Mouse (Mus musculus) forebrain, embryonic 11.5 days (tissue): Measurements from ENCODE around the gene Dpp4. TPM values are rescaled to one million over a fixed set of nuclear protein-coding genes. Genes with fewer than 3 reads are reported as not detected.

Source experiments
- ATAC-seq: fragments of 200-750 bp; cut with Nextera tagmentation; replicated peaks from 2 replicates; pipeline ENCODE4 v1.8.0; 2017; ENCODE audit warnings: moderate TSS enrichment; ENCODE audit not compliant: low FRiP score
- DNase-seq: peaks from one replicate; pipeline ENCODE4 v3.0.0-alpha.2; 2017; ENCODE audit warnings: low spot score
- H3K27ac ChIP-seq: fragments of 300-500 bp; sonication (generic); 2 replicates; pipeline ENCODE4 v1.5.1; 2014; ENCODE audit warnings: low read depth, low read length
- H3K27me3 ChIP-seq: fragments of 300-500 bp; sonication (generic); 2 replicates; pipeline ENCODE4 v1.6.1; 2014; ENCODE audit warnings: mild to moderate bottlenecking, low read length, mixed read lengths; ENCODE audit not compliant: control insufficient read depth, insufficient read depth
- H3K36me3 ChIP-seq: fragments of 300-500 bp; sonication (generic); 2 replicates; pipeline ENCODE4 v1.6.1; 2014; ENCODE audit warnings: mild to moderate bottlenecking, low read length, moderate library complexity, mixed read lengths; ENCODE audit not compliant: control insufficient read depth, insufficient read depth
- H3K4me1 ChIP-seq: fragments of 300-500 bp; sonication (generic); replicated peaks from 2 replicates; pipeline ENCODE4 v1.6.1; 2014; ENCODE audit warnings: low read length, mixed read lengths; ENCODE audit not compliant: control insufficient read depth, insufficient read depth
- H3K4me2 ChIP-seq: fragments of 300-500 bp; sonication (generic); 2 replicates; pipeline ENCODE4 v1.6.1; 2014; ENCODE audit warnings: low read depth, mild to moderate bottlenecking, low read length, moderate library complexity, mixed read lengths; ENCODE audit not compliant: severe bottlenecking
- H3K4me3 ChIP-seq: fragments of 300-500 bp; sonication (generic); 2 replicates; pipeline ENCODE4 v1.5.1; 2014; ENCODE audit warnings: low read depth, low read length
- H3K9ac ChIP-seq: fragments of 300-500 bp; sonication (generic); 2 replicates; pipeline ENCODE4 v1.6.1; 2014; ENCODE audit warnings: low read length
- H3K9me3 ChIP-seq: fragments of 300-500 bp; sonication (generic); 2 replicates; pipeline ENCODE4 v1.6.1; 2016; ENCODE audit warnings: low read length, mixed read lengths; ENCODE audit not compliant: control insufficient read depth
- WGBS: fragments of 180-500 bp; shearing (Covaris S2); extraction: QIAGEN DNeasy Blood & Tissue Kit; methylation state at CpG from one replicate; pipeline ENCODE4 v1.1.7; 2014; 5-methylcytosine and 5-hydroxymethylcytosine counted together
- polyA plus RNA-seq: library from polyadenylated mRNA; unstranded; fragments of >200 nt; fragmentation: Nextera tagmentation; extraction: Ambion mirVana; gene quantifications from 2 replicates; pipeline ENCODE4 v1.2.1, GENCODE M21; 2014

Dpp4 gene
- polyA plus RNA-seq, 1 experiment from 2014 or later: 0.57 TPM

GRCm38 (mm10) chr2:62399361-62399760, 12.7 kb downstream of the Dpp4 start:
- ATAC-seq (no peak), DNase-seq (no peak)
- no peak overlapping the region for H3K4me2 ChIP-seq
- no peaks in the 10 kb centered on the region for H3K4me1 ChIP-seq
- no peaks in the 10 kb centered on the region for H3K9me3 ChIP-seq
- WGBS: 79% methylated on average over 8 of the region's 8 CpGs
- no peaks in the 10 kb centered on the region for H3K27me3 ChIP-seq
- no peak overlapping the region for H3K9ac ChIP-seq
- H3K4me3 ChIP-seq: no peak overlapping the region
- H3K27ac ChIP-seq: no peak overlapping the region
- H3K36me3 ChIP-seq: no peaks in the 10 kb centered on the region

GRCm38 (mm10) chr2:62398115-62398875, 13.7 kb downstream of the Dpp4 start:
- Histone ChIP-seq H3K4me3 (no peak overlapping the region), H3K4me2 (no peak overlapping the region), H3K9me3 (no peaks in the 10 kb centered on the region), H3K27ac (no peak overlapping the region), H3K4me1 (no peaks in the 10 kb centered on the region), H3K36me3 (no peaks in the 10 kb centered on the region), H3K9ac (no peak overlapping the region), H3K27me3 (no peaks in the 10 kb centered on the region)
- no peak for ATAC-seq
- WGBS: 89% methylated on average over 2 of the region's 2 CpGs
- DNase-seq: no peak

GRCm38 (mm10) chr2:62397661-62398060, 14.4 kb downstream of the Dpp4 start:
- WGBS: 83% methylated on average over 4 of the region's 4 CpGs
- no peaks in the 10 kb centered on the region for H3K36me3 ChIP-seq
- no peak for ATAC-seq

GRCm38 (mm10) chr2:62396799-62397198, 15.2 kb downstream of the Dpp4 start:
- WGBS: 91% methylated on average over 1 of the region's 1 CpGs
- no peak overlapping the region for H3K4me2 ChIP-seq
- H3K27me3 ChIP-seq: no peaks in the 10 kb centered on the region
- no peaks in the 10 kb centered on the region for H3K9me3 ChIP-seq
- DNase-seq (no peak), ATAC-seq (no peak)
- H3K4me3 ChIP-seq: no peak overlapping the region
- H3K27ac ChIP-seq: no peak overlapping the region
- H3K4me1 ChIP-seq: no peaks in the 10 kb centered on the region
- no peak overlapping the region for H3K9ac ChIP-seq
- H3K36me3 ChIP-seq: no peaks in the 10 kb centered on the region

More at GRCm38 (mm10) chr2:62397661-62398060, 14.4 kb downstream of the Dpp4 start:
- Histone ChIP-seq H3K4me3 (no peak overlapping the region), H3K27ac (no peak overlapping the region), H3K4me1 (no peaks in the 10 kb centered on the region), H3K27me3 (no peaks in the 10 kb centered on the region), H3K9ac (no peak overlapping the region), H3K9me3 (no peaks in the 10 kb centered on the region), H3K4me2 (no peak overlapping the region)
- no peak for DNase-seq

GRCm38 (mm10) chr2:62394800-62395199, 17.2 kb downstream of the Dpp4 start:
- Histone ChIP-seq H3K36me3 (no peaks in the 10 kb centered on the region), H3K9me3 (no peaks in the 10 kb centered on the region), H3K4me3 (no peak overlapping the region), H3K4me2 (no peak overlapping the region), H3K9ac (no peak overlapping the region), H3K27ac (no peak overlapping the region), H3K4me1 (no peaks in the 10 kb centered on the region), H3K27me3 (no peaks in the 10 kb centered on the region)
- no peak for ATAC-seq
- WGBS: 92% methylated on average over 3 of the region's 3 CpGs
- no peak for DNase-seq

- no peak overlapping the region for H3K9ac ChIP-seq
- 84% methylated on average over 3 of the region's 3 CpGs for WGBS
- no peaks in the 10 kb centered on the region for H3K36me3 ChIP-seq
- no peaks in the 10 kb centered on the region for H3K27me3 ChIP-seq
- DNase-seq (no peak), ATAC-seq (no peak)
- no peak overlapping the region for H3K27ac ChIP-seq
- no peaks in the 10 kb centered on the region for H3K4me1 ChIP-seq
- no peak overlapping the region for H3K4me2 ChIP-seq
- no peak overlapping the region for H3K4me3 ChIP-seq
- no peaks in the 10 kb centered on the region for H3K9me3 ChIP-seq
These were observed 19.9 kb downstream of the Dpp4 start for GRCm38 (mm10) chr2:62392098-62392497.

- Histone ChIP-seq H3K36me3 (no peaks in the 10 kb centered on the region), H3K27me3 (no peaks in the 10 kb centered on the region), H3K4me1 (no peaks in the 10 kb centered on the region), H3K4me2 (no peak overlapping the region), H3K9me3 (no peaks in the 10 kb centered on the region), H3K27ac (no peak overlapping the region), H3K4me3 (no peak overlapping the region), H3K9ac (no peak overlapping the region)
- DNase-seq (no peak), ATAC-seq (no peak)
- 89% methylated on average over 12 of the region's 12 CpGs for WGBS
These were observed 21.0 kb downstream of the Dpp4 start for GRCm38 (mm10) chr2:62390961-62391461.

GRCm38 (mm10) chr2:62390305-62390704, 21.7 kb downstream of the Dpp4 start:
- Histone ChIP-seq H3K36me3 (no peaks in the 10 kb centered on the region), H3K4me1 (no peaks in the 10 kb centered on the region), H3K27me3 (no peaks in the 10 kb centered on the region), H3K27ac (no peak overlapping the region), H3K4me3 (no peak overlapping the region), H3K4me2 (no peak overlapping the region), H3K9me3 (no peaks in the 10 kb centered on the region), H3K9ac (no peak overlapping the region)
- no peak for ATAC-seq
- no peak for DNase-seq
- WGBS: 68% methylated on average over 3 of the region's 3 CpGs

- Histone ChIP-seq H3K4me2 (no peak overlapping the region), H3K27me3 (no peaks in the 10 kb centered on the region), H3K4me1 (no peaks in the 10 kb centered on the region), H3K9me3 (no peaks in the 10 kb centered on the region), H3K9ac (no peak overlapping the region), H3K36me3 (no peaks in the 10 kb centered on the region), H3K4me3 (no peak overlapping the region), H3K27ac (no peak overlapping the region)
- no peak for DNase-seq
- 92% methylated on average over 4 of the region's 4 CpGs for WGBS
- no peak for ATAC-seq
These were observed 23.2 kb downstream of the Dpp4 start for GRCm38 (mm10) chr2:62388841-62389240.
